Mouse (Mus musculus): Measurements from ENCODE around the gene Casp8ap2.

GRCm38 (mm10) chr4:32651669-32652068, 36.4 kb downstream of the Casp8ap2 start:
- TF ChIP-seq POLR2A (IDR thresholded peaks at IDR 0.05; ENCODE audit: extremely low read depth, insufficient read depth, low read length): no peak
- TF ChIP-seq CTCF (IDR thresholded peaks at IDR 0.05; ENCODE audit: extremely low read depth, insufficient read depth, low read length): no peak
